Mouse (Mus musculus): ENCODE measurements at regions not wholly inside any gene's neighbourhood (a gene's known extent, or its start where the extent isn't known, plus 50 kb on each side); places are given as distances from the start of the nearest gene placed in this dataset.
"Not testable (repeated sequence)": the region's sequence is repeated elsewhere in the genome, so short reads cannot be mapped to it uniquely, and the experiment has no call there.

GRCm38 (mm10) chr13:69129056-69129620, 129.8 kb upstream of the Adcy2 start:
- 89% methylated on average over 8 of the region's 8 CpGs for WGBS
- Histone ChIP-seq H3K36me3 (no peaks in the 10 kb centered on the region), H3K4me1 (replicated peaks) (no peaks in the 10 kb centered on the region), H3K4me3 (no peak overlapping the region), H3K27me3 (ENCODE audit: insufficient read depth, poor library complexity, severe bottlenecking) (no peaks in the 10 kb centered on the region), H3K9me3 (no peaks in the 10 kb centered on the region), H3K27ac (no peak overlapping the region)
- no peak for DNase-seq (ENCODE audit: low spot score)

- DNase-seq (ENCODE audit: low spot score): no peak
- no peak overlapping the region for H3K4me3 ChIP-seq
- H3K27ac ChIP-seq: no peak overlapping the region
- H3K4me1 ChIP-seq (replicated peaks): no peaks in the 10 kb centered on the region
- H3K9me3 ChIP-seq: no peaks in the 10 kb centered on the region
- H3K36me3 ChIP-seq: no peaks in the 10 kb centered on the region
- H3K27me3 ChIP-seq (ENCODE audit: insufficient read depth, poor library complexity, severe bottlenecking): no peaks in the 10 kb centered on the region
- 87% methylated on average over 3 of the region's 3 CpGs for WGBS
Observed at GRCm38 (mm10) chr13:69127522-69127921, 128.2 kb upstream of the Adcy2 start.

GRCm38 (mm10) chr13:69118743-69119142, 119.4 kb upstream of the Adcy2 start:
- not testable (repeated sequence) for H3K4me3 ChIP-seq; H3K36me3 ChIP-seq; H3K4me1 ChIP-seq (replicated peaks); H3K27me3 ChIP-seq (ENCODE audit: insufficient read depth, poor library complexity, severe bottlenecking); H3K27ac ChIP-seq; H3K9me3 ChIP-seq; DNase-seq (ENCODE audit: low spot score)
- 98% methylated on average over 8 of the region's 8 CpGs for WGBS

GRCm38 (mm10) chr13:69109168-69109567, 109.8 kb upstream of the Adcy2 start:
- H3K9me3 ChIP-seq: no peaks in the 10 kb centered on the region
- H3K4me3 ChIP-seq: no peak overlapping the region
- H3K27ac ChIP-seq: no peak overlapping the region
- H3K4me1 ChIP-seq (replicated peaks): no peaks in the 10 kb centered on the region
- DNase-seq (ENCODE audit: low spot score): no peak
- no peaks in the 10 kb centered on the region for H3K27me3 ChIP-seq (ENCODE audit: insufficient read depth, poor library complexity, severe bottlenecking)
- no peaks in the 10 kb centered on the region for H3K36me3 ChIP-seq
- 70% methylated on average over 2 of the region's 2 CpGs for WGBS

GRCm38 (mm10) chr13:69086613-69087012, 87.3 kb upstream of the Adcy2 start:
- peak; percentile 27 for DNase-seq (ENCODE audit: low spot score)
- no peak overlapping the region for H3K27ac ChIP-seq
- 34% methylated on average over 1 of the region's 1 CpGs for WGBS
- no peaks in the 10 kb centered on the region for H3K27me3 ChIP-seq (ENCODE audit: insufficient read depth, poor library complexity, severe bottlenecking)
- H3K9me3 ChIP-seq: no peaks in the 10 kb centered on the region
- no peak overlapping the region for H3K4me3 ChIP-seq
- no peaks in the 10 kb centered on the region for H3K36me3 ChIP-seq
- H3K4me1 ChIP-seq (replicated peaks): no peaks in the 10 kb centered on the region

DNA sequence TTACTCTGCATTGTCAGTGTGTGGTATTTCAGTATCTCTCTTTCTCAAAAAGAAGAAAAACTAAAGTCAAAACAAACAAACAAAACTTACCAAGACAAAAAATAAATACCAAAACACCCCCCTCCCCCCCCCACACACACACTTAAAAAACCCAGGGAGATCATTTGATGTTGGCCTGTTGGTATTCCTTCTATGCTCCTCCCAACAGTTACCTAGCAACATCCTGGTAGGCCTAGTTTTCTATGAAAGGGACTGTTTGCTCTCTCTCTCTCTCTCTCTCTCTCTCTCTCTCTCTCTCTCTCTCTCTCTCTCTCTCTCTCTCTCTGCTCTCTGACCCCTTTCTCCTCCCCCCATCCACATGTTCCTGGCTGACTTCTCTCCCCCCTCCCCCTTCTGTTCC, 71.0 kb upstream of the Adcy2 start:
- DNase-seq (ENCODE audit: low spot score): no peak
- H3K4me1 ChIP-seq (replicated peaks): 0 out of 2 replicates have a peak, but pooled peaks cover 4% of the 10 kb centered on the region
- H3K27ac ChIP-seq: no peak overlapping the region

DNA sequence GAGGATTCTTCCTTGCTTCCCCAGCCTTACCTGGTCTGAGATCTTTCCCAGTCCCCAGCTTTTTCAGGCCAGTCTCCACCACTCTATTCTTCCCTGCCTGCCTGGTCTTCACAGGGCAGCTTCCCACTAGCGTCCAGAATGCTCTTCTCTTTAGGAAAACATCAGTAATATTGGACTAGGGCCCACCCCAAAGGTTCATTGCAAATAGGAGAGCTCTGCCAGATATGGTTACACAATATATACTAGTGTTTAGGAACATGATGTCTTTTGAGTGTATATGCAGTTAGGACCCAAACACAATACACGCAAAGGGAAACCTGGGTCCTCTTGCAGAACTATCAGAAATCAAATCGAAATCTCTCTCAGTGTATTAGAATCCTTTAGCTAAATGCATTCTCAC, 70.5 kb upstream of the Adcy2 start:
- DNase-seq (ENCODE audit: low spot score): no peak
- no peak overlapping the region for H3K27ac ChIP-seq
- no peaks in the 10 kb centered on the region for H3K27me3 ChIP-seq (ENCODE audit: insufficient read depth, poor library complexity, severe bottlenecking)
- WGBS: 86% methylated on average over 3 of the region's 3 CpGs
- no peaks in the 10 kb centered on the region for H3K36me3 ChIP-seq
- no peaks in the 10 kb centered on the region for H3K9me3 ChIP-seq
- H3K4me3 ChIP-seq: no peak overlapping the region
- H3K4me1 ChIP-seq (replicated peaks): 0 out of 2 replicates have a peak, but pooled peaks cover 4% of the 10 kb centered on the region

More for the DNA sequence above, 71.0 kb upstream of the Adcy2 start:
- Histone ChIP-seq H3K36me3 (no peaks in the 10 kb centered on the region), H3K9me3 (no peaks in the 10 kb centered on the region), H3K4me3 (no peak overlapping the region), H3K27me3 (ENCODE audit: insufficient read depth, poor library complexity, severe bottlenecking) (no peaks in the 10 kb centered on the region)

GRCm38 (mm10) chr13:69066636-69067035, 67.3 kb upstream of the Adcy2 start:
- no peak overlapping the region for H3K4me3 ChIP-seq
- H3K4me1 ChIP-seq (replicated peaks): 0 out of 2 replicates have a peak, but pooled peaks cover 4% of the 10 kb centered on the region
- H3K36me3 ChIP-seq: no peaks in the 10 kb centered on the region
- DNase-seq (ENCODE audit: low spot score): no peak
- WGBS: 87% methylated on average over 2 of the region's 2 CpGs
- H3K9me3 ChIP-seq: no peaks in the 10 kb centered on the region
- H3K27ac ChIP-seq: no peak overlapping the region
- H3K27me3 ChIP-seq (ENCODE audit: insufficient read depth, poor library complexity, severe bottlenecking): no peaks in the 10 kb centered on the region

DNA sequence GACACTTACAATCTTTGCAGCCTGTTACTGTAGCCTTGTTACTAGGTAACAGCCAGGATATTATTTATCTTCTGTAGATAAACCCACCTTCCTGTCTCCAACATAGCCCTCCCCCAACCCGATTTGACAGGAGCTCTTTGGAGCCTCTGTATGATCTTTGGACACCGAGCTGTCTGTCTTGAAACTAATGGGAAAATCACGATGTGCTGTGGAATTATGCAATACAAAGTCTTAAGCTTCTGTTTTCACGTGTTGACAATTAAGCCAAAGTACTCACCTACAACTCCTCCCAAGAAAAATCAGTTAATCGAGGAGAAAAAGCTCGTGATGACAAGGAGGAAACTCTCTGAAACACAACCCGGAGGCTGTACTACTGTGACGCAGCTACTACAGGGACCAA, 65.9 kb upstream of the Adcy2 start:
- Histone ChIP-seq H3K4me3 (no peak overlapping the region), H3K9me3 (no peaks in the 10 kb centered on the region), H3K4me1 (replicated peaks) (no peaks in the 10 kb centered on the region), H3K27ac (no peak overlapping the region), H3K27me3 (ENCODE audit: insufficient read depth, poor library complexity, severe bottlenecking) (no peaks in the 10 kb centered on the region), H3K36me3 (no peaks in the 10 kb centered on the region)
- 87% methylated on average over 8 of the region's 8 CpGs for WGBS
- no peak for DNase-seq (ENCODE audit: low spot score)

DNA sequence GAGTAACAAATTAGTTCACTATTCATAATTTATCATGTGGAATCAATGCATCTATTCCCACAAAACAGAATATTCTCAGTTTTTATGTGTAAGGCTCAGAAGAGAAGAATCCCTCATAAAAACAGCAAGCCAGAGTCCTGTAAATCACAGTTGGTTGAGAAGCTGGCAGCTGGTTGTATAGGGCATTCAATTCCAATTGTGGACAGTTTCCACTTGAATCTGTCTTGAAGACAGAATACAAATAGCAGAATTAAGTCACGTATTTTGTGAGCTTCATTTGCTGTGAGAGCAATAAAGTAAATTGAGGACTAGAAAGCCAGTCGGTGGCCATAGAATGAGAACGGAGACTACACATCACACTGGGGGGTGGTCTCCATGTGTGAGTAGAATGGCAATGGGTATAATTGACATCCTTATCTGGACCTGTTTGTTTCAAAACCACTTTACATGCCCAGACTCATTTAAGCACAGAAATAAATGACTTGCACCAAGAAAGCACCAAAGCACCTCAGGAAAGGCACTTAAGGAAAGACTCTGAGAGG, 63.4 kb upstream of the Adcy2 start:
- 89% methylated on average over 3 of the region's 3 CpGs for WGBS
- H3K9me3 ChIP-seq: no peaks in the 10 kb centered on the region
- DNase-seq (ENCODE audit: low spot score): no peak
- H3K4me3 ChIP-seq: no peak overlapping the region
- no peak overlapping the region for H3K27ac ChIP-seq
- H3K36me3 ChIP-seq: no peaks in the 10 kb centered on the region
- no peaks in the 10 kb centered on the region for H3K4me1 ChIP-seq (replicated peaks)
- H3K27me3 ChIP-seq (ENCODE audit: insufficient read depth, poor library complexity, severe bottlenecking): no peaks in the 10 kb centered on the region

GRCm38 (mm10) chr13:69061436-69061835, 62.1 kb upstream of the Adcy2 start:
- no peak for DNase-seq (ENCODE audit: low spot score)
- no peaks in the 10 kb centered on the region for H3K27me3 ChIP-seq (ENCODE audit: insufficient read depth, poor library complexity, severe bottlenecking)
- WGBS: 85% methylated on average over 3 of the region's 3 CpGs
- H3K4me3 ChIP-seq: no peak overlapping the region
- no peak overlapping the region for H3K27ac ChIP-seq
- H3K36me3 ChIP-seq: no peaks in the 10 kb centered on the region
- no peaks in the 10 kb centered on the region for H3K9me3 ChIP-seq
- no peaks in the 10 kb centered on the region for H3K4me1 ChIP-seq (replicated peaks)
